Mouse (Mus musculus) ES-E14 (cell line): ENCODE results near the gene Tysnd1.

Experiments used
- CHD2 ChIP-seq: IDR thresholded peaks from 2 replicates; pipeline ENCODE4 v1.6.1; 2014; ENCODE audit warnings: mild to moderate bottlenecking, low read depth, low read length, inconsistent platforms
- HCFC1 ChIP-seq: IDR thresholded peaks from 2 replicates; pipeline ENCODE4 v1.6.1; 2012; ENCODE audit warnings: low read length, inconsistent platforms, borderline replicate concordance; ENCODE audit not compliant: insufficient read depth
- MAFK ChIP-seq: IDR thresholded peaks from 2 replicates; pipeline ENCODE4 v1.6.1; 2014; ENCODE audit warnings: mild to moderate bottlenecking, low read depth, low read length, inconsistent platforms; ENCODE audit not compliant: insufficient read depth
- ZNF384 ChIP-seq: IDR thresholded peaks from 2 replicates; pipeline ENCODE4 v1.6.1; 2012; ENCODE audit warnings: low read depth, low read length, inconsistent platforms

GRCm38 (mm10) chr10:61696560-61696823 lies 1.2 kb downstream of the Tysnd1 start:
- TF ChIP-seq ZNF384 = no peak
- no peak for TF ChIP-seq MAFK
- TF ChIP-seq HCFC1 = no peak
- no peak for TF ChIP-seq CHD2
